Mouse (Mus musculus): ENCODE data around the gene Acbd6. TPM values are rescaled to one million over a fixed set of nuclear protein-coding genes. Genes with fewer than 3 reads are reported as not detected.
A peak's percentile ranks its signal among the peaks of the same experiment; 100 is the strongest.

Gene Acbd6
- polyA plus RNA-seq, 1 experiment from 2014 or later, result 107 TPM

- Histone ChIP-seq H3K27me3 (0 out of 2 replicates have a peak, but pooled peaks cover 5% of the 10 kb centered on the region), H3K9ac (no peak overlapping the region), H3K4me3 (no peak overlapping the region), H3K9me3 (peaks cover 3% of the 10 kb centered on the region; the same call in 1 of the 2 replicates), H3K4me2 (replicated peaks) (no peak overlapping the region), H3K27ac (no peak overlapping the region), H3K36me3 (no peaks in the 10 kb centered on the region), H3K4me1 (peaks cover 32% of the 10 kb centered on the region)
- 64% methylated on average over 19 of the region's 19 CpGs for WGBS
- ATAC-seq (ENCODE audit: insufficient number of reproducible peaks, insufficient read depth, low FRiP score, low TSS enrichment), result no peak
Measured at GRCm38 (mm10) chr1:155529120-155529963, 28.6 kb upstream of the Acbd6 start.

DNA sequence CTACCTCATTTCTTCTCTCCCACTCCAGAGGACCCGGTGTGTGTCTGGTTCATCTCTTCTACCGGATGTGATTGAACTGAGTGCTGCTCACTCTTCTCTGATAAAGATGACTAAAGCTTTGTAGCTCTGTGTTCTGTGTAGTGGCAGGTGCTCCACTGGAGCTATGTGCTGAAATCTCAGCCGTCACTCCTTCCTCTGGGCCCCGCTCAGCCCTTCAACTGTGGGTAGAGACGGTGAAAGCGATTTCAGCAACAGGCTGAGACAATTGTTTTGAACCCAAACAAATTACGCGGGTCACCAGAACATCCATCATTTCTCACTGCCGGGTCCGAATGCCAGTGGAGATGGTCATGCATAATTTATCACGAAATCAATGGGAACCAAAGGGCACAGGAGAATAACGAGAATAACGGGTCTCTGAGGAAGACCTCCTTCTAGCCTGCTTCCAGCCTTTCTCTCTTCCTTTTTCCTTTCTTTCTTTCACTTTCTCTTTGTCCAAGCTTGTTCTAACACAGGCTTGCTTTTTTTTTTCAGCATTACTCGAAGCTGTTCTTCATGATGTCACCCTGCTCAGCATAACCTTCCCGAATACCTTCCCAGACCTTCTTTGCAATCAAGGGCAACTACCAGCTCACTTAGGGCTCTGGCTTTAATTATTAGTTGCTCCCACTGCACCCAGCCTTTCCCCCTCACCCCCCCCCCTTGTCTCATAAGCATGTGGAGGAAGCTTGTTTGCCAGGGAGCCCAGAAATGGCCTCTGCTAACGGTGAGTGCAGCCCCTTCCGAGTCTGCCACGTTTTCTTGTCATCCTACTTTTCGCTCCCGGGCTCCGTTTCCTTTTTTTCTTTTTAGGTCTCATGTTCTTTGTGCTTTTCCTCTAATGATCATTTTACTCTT is 27.1 kb upstream of the Acbd6 start:
- no peak overlapping the region for H3K4me3 ChIP-seq
- H3K27ac ChIP-seq, result no peak overlapping the region
- no peaks in the 10 kb centered on the region for H3K36me3 ChIP-seq
- ATAC-seq (ENCODE audit: insufficient number of reproducible peaks, insufficient read depth, low FRiP score, low TSS enrichment), result no peak
- 0 out of 2 replicates have a peak overlapping the region, but pooled peaks have one; percentile 21 for H3K4me2 ChIP-seq (replicated peaks)
- H3K27me3 ChIP-seq, result 0 out of 2 replicates have a peak, but pooled peaks cover 5% of the 10 kb centered on the region
- H3K4me1 ChIP-seq, result peaks cover 32% of the 10 kb centered on the region
- 42% methylated on average over 21 of the region's 21 CpGs for WGBS
- 0 out of 2 replicates have a peak overlapping the region, but pooled peaks have one; percentile 10 for H3K9ac ChIP-seq
- H3K9me3 ChIP-seq, result peaks cover 3% of the 10 kb centered on the region; the same call in 1 of the 2 replicates

- WGBS, result 86% methylated on average over 5 of the region's 5 CpGs
Measured at GRCm38 (mm10) chr1:155532396-155532795, 25.5 kb upstream of the Acbd6 start.

DNA sequence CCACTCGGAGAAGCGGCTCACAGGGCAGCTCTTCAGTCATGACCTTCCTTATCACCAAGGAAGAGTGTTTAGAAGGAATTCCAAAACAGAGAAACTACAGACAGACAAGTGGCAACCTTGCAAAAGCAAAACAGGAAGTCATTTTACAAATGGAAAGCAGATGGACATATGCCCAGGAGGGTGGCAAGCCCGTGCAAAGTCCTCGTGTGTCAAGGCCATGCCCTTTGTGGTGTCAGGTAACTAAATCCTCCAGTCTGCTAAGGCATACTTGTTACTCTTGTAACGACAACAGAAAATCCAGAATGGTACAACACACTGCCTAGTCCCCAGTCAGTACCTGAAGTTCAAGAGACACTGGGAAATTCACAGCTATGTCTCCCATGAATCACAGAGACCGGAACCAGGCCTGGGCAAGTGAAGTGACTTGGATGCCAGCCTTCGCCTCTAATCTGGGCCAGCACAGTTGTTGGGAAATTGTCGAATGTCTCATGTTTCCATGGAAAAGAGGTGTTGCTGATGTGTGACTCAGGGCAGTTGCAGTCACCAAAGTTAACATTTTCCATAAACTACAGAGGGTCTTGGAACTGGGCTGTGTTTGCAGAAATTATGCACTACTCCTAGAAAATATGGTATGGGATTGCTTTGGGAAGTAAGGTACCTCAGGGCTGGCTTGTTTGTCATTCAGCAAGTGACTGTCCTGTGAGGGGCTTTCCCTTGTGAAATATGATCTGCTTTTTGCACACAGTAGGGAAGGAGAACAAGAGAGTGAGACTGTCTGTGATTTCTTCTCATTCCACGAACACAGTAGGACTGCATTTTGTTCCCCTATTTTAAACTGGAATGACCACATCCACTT is 24.9 kb upstream of the Acbd6 start:
- H3K27ac ChIP-seq, result no peak overlapping the region

More at GRCm38 (mm10) chr1:155532396-155532795, 25.5 kb upstream of the Acbd6 start:
- no peak overlapping the region for H3K4me2 ChIP-seq (replicated peaks)
- H3K27ac ChIP-seq, result no peak overlapping the region
- no peak overlapping the region for H3K9ac ChIP-seq
- H3K9me3 ChIP-seq, result peaks cover 3% of the 10 kb centered on the region; the same call in 1 of the 2 replicates
- peaks cover 28% of the 10 kb centered on the region for H3K4me1 ChIP-seq
- no peaks in the 10 kb centered on the region for H3K36me3 ChIP-seq
- ATAC-seq (ENCODE audit: insufficient number of reproducible peaks, insufficient read depth, low FRiP score, low TSS enrichment), result no peak
- H3K27me3 ChIP-seq, result 0 out of 2 replicates have a peak, but pooled peaks cover 5% of the 10 kb centered on the region
- H3K4me3 ChIP-seq, result no peak overlapping the region

GRCm38 (mm10) chr1:155533689-155533965 is 24.3 kb upstream of the Acbd6 start:
- Histone ChIP-seq H3K9ac (no peak overlapping the region), H3K9me3 (peaks cover 3% of the 10 kb centered on the region; the same call in 1 of the 2 replicates), H3K4me3 (no peak overlapping the region), H3K27ac (no peak overlapping the region), H3K36me3 (no peaks in the 10 kb centered on the region), H3K4me1 (peaks cover 19% of the 10 kb centered on the region), H3K4me2 (replicated peaks) (no peak overlapping the region), H3K27me3 (no peaks in the 10 kb centered on the region)
- no peak for ATAC-seq (ENCODE audit: insufficient number of reproducible peaks, insufficient read depth, low FRiP score, low TSS enrichment)
- 31% methylated on average over 3 of the region's 3 CpGs for WGBS

More for the DNA sequence above, 24.9 kb upstream of the Acbd6 start:
- Histone ChIP-seq H3K36me3 (no peaks in the 10 kb centered on the region), H3K4me3 (no peak overlapping the region), H3K4me1 (peaks cover 24% of the 10 kb centered on the region), H3K9ac (no peak overlapping the region), H3K4me2 (replicated peaks) (no peak overlapping the region), H3K27me3 (0 out of 2 replicates have a peak, but pooled peaks cover 1% of the 10 kb centered on the region), H3K9me3 (peaks cover 3% of the 10 kb centered on the region; the same call in 1 of the 2 replicates)
- 30% methylated on average over 9 of the region's 9 CpGs for WGBS
- ATAC-seq (ENCODE audit: insufficient number of reproducible peaks, insufficient read depth, low FRiP score, low TSS enrichment), result no peak

GRCm38 (mm10) chr1:155537005-155537642 is 20.8 kb upstream of the Acbd6 start:
- Histone ChIP-seq H3K4me2 (replicated peaks) (no peak overlapping the region), H3K4me3 (no peak overlapping the region), H3K9ac (no peak overlapping the region), H3K4me1 (peaks cover 5% of the 10 kb centered on the region), H3K27ac (no peak overlapping the region), H3K27me3 (no peaks in the 10 kb centered on the region), H3K36me3 (no peaks in the 10 kb centered on the region), H3K9me3 (no peaks in the 10 kb centered on the region)
- WGBS, result 11% methylated on average over 2 of the region's 2 CpGs
- ATAC-seq (ENCODE audit: insufficient number of reproducible peaks, insufficient read depth, low FRiP score, low TSS enrichment), result no peak

DNA sequence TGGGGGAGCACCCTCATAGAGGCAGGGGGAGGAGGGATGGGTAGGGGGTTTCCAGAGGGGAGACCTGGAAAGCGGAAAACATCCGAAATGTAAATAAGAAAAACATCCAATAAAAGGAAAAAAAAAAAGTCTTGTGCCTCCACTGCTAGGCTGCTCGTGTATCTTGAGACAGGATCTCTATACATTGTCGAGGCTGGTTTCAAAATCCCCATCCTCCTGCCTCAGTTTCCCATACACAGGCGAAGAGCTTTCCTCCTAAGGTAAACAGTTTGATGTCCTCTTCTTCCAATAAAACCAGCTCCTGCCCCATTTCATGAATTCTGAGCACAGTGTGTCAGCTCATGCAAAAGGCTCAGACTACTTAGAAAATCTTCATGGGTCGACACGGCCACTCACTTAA is 19.9 kb upstream of the Acbd6 start:
- no peak overlapping the region for H3K4me3 ChIP-seq
- H3K9ac ChIP-seq, result no peak overlapping the region
- no peak for ATAC-seq (ENCODE audit: insufficient number of reproducible peaks, insufficient read depth, low FRiP score, low TSS enrichment)
- H3K36me3 ChIP-seq, result no peaks in the 10 kb centered on the region
- no peak overlapping the region for H3K27ac ChIP-seq
- no peaks in the 10 kb centered on the region for H3K9me3 ChIP-seq
- peaks cover under 1% of the 10 kb centered on the region for H3K4me1 ChIP-seq
- H3K27me3 ChIP-seq, result no peaks in the 10 kb centered on the region
- no peak overlapping the region for H3K4me2 ChIP-seq (replicated peaks)
- WGBS, result 64% methylated on average over 7 of the region's 7 CpGs

GRCm38 (mm10) chr1:155557642-155558011 is 293 bp upstream of the Acbd6 start:
- Histone ChIP-seq H3K9me3 (no peaks in the 10 kb centered on the region), H3K27me3 (no peaks in the 10 kb centered on the region), H3K4me2 (replicated peaks) (peak overlapping the region; percentile 81), H3K9ac (0 out of 2 replicates have a peak overlapping the region, but pooled peaks have one; percentile 90), H3K4me1 (peaks cover 5% of the 10 kb centered on the region; the same call in 1 of the 2 replicates), H3K27ac (peak overlapping the region; percentile 26), H3K4me3 (peak overlapping the region; percentile 92), H3K36me3 (no peaks in the 10 kb centered on the region)
- WGBS, result 57% methylated on average over 9 of the region's 9 CpGs
- ATAC-seq (ENCODE audit: insufficient number of reproducible peaks, insufficient read depth, low FRiP score, low TSS enrichment), result no peak; the same call in 1 of the 2 replicates

DNA sequence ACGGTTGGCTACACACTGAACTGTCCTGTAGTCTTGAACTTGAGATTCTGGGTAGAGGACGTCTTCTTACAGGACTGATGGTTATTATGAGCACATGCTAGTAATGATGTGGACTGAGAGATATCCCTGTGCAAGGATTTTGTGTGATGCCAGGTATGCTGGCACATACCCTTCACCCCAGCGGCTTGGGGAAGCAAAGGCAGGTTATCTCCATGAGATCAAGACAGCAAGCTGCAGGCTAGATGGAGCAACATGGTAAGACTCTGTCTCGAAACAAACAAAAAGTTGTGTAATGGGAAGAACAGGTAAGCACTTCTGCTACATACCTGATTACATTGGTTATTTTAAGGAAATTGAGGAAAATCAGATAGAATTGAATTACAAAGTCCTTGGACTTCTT is 2.1 kb downstream of the Acbd6 start:
- Histone ChIP-seq H3K9ac (no peak overlapping the region), H3K27ac (no peak overlapping the region), H3K4me1 (peaks cover 5% of the 10 kb centered on the region; the same call in 1 of the 2 replicates), H3K27me3 (no peaks in the 10 kb centered on the region), H3K36me3 (peaks cover 3% of the 10 kb centered on the region; the same call in 1 of the 2 replicates), H3K9me3 (no peaks in the 10 kb centered on the region), H3K4me3 (0 out of 2 replicates have a peak overlapping the region, but pooled peaks have one; percentile 6), H3K4me2 (replicated peaks) (0 out of 2 replicates have a peak overlapping the region, but pooled peaks have one; percentile 9)
- WGBS, result 83% methylated on average over 4 of the region's 4 CpGs
- ATAC-seq (ENCODE audit: insufficient number of reproducible peaks, insufficient read depth, low FRiP score, low TSS enrichment), result no peak

DNA sequence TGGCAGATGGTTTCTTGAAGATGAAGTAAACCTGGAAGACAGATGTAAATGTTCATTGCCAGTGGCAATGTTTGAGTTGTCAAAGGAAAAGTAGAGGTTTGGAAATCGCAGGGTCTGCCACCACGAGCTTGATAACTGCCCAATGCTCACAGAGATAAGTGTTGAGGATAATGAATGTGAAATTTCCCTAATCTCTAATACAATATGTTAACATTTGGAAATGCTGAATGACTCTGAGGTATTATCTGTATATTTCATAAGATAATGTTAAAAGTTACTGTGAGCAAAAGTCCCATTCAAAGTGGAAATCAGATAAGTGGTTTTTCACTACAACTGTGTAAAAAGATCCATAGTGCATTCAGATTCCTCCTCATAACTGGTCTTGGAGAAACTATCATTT is 2.8 kb downstream of the Acbd6 start:
- Histone ChIP-seq H3K4me1 (peaks cover 5% of the 10 kb centered on the region; the same call in 1 of the 2 replicates), H3K36me3 (peaks cover 8% of the 10 kb centered on the region), H3K9ac (no peak overlapping the region), H3K4me3 (no peak overlapping the region), H3K27me3 (no peaks in the 10 kb centered on the region), H3K9me3 (no peaks in the 10 kb centered on the region), H3K27ac (no peak overlapping the region), H3K4me2 (replicated peaks) (no peak overlapping the region)
- WGBS, result 85% methylated on average over 2 of the region's 2 CpGs
- ATAC-seq (ENCODE audit: insufficient number of reproducible peaks, insufficient read depth, low FRiP score, low TSS enrichment), result no peak

Measured in embryonic facial prominence, embryonic 12.5 days (tissue).